Comparison of ENCODE assay signal across 10 mouse cellular contexts in the genomic region with DNA sequence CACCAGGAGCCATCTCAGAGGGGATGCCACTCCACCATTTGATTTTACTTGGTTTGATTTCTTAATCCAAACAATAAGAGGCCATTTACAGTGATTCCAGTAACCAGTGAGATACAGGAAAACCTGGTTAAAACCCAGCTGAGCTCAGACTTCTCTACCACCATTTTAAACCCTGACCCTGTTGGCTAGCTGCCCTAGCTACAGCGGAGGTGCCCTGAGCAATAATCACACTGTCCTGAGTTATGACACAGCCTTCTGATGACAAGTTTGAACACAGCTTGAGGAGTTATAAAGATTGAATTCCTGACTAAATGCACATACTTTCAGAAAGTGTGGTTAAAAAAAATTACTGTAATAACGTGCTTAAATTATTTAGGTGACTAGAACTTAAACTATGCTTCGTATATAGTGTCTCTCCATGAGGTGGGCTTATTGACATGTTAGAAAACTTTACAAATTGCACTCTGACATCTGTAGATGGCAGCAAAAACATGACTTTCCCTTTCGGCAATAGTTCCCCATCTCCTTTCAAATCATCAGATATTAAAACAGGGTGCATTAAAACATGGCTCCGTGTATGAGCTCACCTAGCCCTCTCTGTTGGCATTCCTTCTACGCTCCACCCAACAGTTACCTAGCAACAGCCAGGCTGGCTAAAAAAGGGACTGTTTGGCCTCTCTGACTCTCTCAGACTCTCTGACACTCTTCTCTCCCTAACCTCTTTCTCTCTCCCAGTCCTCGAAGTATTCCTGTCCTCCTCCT. TPM values are rescaled to one million over a fixed set of nuclear protein-coding genes. Genes with fewer than 3 reads are reported as not detected.
DNase-seq lines count a peak whose midpoint lies in the region; ATAC-seq lines count a peak whose summit lies in the region.
"Had no signal": no experiment of that assay in that cellular context is flagged by ENCODE, and none has a peak within 500 bp of the region (broad histone marks: within the 10 kb centered on the region; RNA-seq: fewer than 3 reads in every experiment).

No protein-coding gene starts in this region.

- peak; percentile 4 for DNase-seq in heart, adult 8-10 months (ENCODE audit: low spot score)
- DNase-seq in NIH3T3 (ENCODE audit: low read depth): peak; percentile 25
- peak; percentile 53 for DNase-seq in cerebellum, postnatal 10 days
- peak; percentile 36 for DNase-seq in naive thymus-derived CD4-positive, alpha-beta T cell, adult 2 months (ENCODE audit: low read depth)
- DNase-seq in gastrocnemius, postnatal 14 days: no peak
- no peak for DNase-seq in spleen, postnatal 4 days (ENCODE audit: low spot score in 2 of 2)

- ATAC-seq in heart, embryonic 11.5 days (replicated peaks; ENCODE audit: insufficient number of reproducible peaks, low FRiP score, low TSS enrichment): no peak
- peak; percentile 81; the same call in 1 of the 2 replicates for ATAC-seq in kidney, embryonic 14.5 days (ENCODE audit: low FRiP score, low TSS enrichment)

- H3K4me3 ChIP-seq in heart, embryonic 11.5 days (ENCODE audit: low read depth, low read length): no peak overlapping the region
- no peak overlapping the region for H3K4me3 ChIP-seq in kidney, embryonic 14.5 days (ENCODE audit: low read length)

- H3K4me2 ChIP-seq in heart, embryonic 11.5 days: no peak overlapping the region
- no peak overlapping the region for H3K4me2 ChIP-seq in kidney, embryonic 14.5 days (replicated peaks; ENCODE audit: low read depth, low read length)

- no peaks in the 10 kb centered on the region for H3K27me3 ChIP-seq in heart, embryonic 11.5 days (ENCODE audit: control insufficient read depth, insufficient read depth, low read length)
- no peaks in the 10 kb centered on the region for H3K27me3 ChIP-seq in kidney, embryonic 14.5 days (ENCODE audit: control insufficient read depth, insufficient read depth, low read length)

- no peaks in the 10 kb centered on the region for H3K9me3 ChIP-seq in heart, embryonic 11.5 days (replicated peaks; ENCODE audit: control insufficient read depth, low read length)
- H3K9me3 ChIP-seq in kidney, embryonic 14.5 days (ENCODE audit: control insufficient read depth, low read length): no peaks in the 10 kb centered on the region

- no peaks in the 10 kb centered on the region for H3K4me1 ChIP-seq in heart, embryonic 11.5 days (ENCODE audit: control insufficient read depth, insufficient read depth, low read length)
- 0 out of 2 replicates have a peak, but pooled peaks cover 3% of the 10 kb centered on the region for H3K4me1 ChIP-seq in kidney, embryonic 14.5 days (ENCODE audit: control insufficient read depth, insufficient read depth, low read length)

- no peaks in the 10 kb centered on the region for H3K36me3 ChIP-seq in heart, embryonic 11.5 days (ENCODE audit: control insufficient read depth, insufficient read depth, low read length)
- no peaks in the 10 kb centered on the region for H3K36me3 ChIP-seq in kidney, embryonic 14.5 days (ENCODE audit: control insufficient read depth, insufficient read depth, low read length)

- no peak overlapping the region for H3K27ac ChIP-seq in heart, embryonic 11.5 days (ENCODE audit: low read depth, low read length)
- no peak overlapping the region for H3K27ac ChIP-seq in kidney, embryonic 14.5 days (ENCODE audit: low read depth, low read length)

- WGBS in heart, embryonic 11.5 days (ENCODE audit: insufficient replicate concordance): 62% methylated on average over 7 of the region's 7 CpGs
- WGBS in kidney, embryonic 14.5 days: 63% methylated on average over 7 of the region's 7 CpGs

- intact Hi-C loops in gastrocnemius, postnatal 14 days (cut with DNase I; ENCODE audit: low total_unique reads): no loop called here

- H3K9ac ChIP-seq in heart, embryonic 11.5 days (ENCODE audit: low read depth, low read length): no peak overlapping the region
- H3K9ac ChIP-seq in kidney, embryonic 14.5 days (ENCODE audit: low read depth, low read length): no peak overlapping the region

RNA-seq across cellular contexts. Expression of a gene that starts 29.1 kb away (rescaled TPM):
- total RNA-seq in heart, adult 8-10 months (2022): not detected
- polyA plus RNA-seq in heart, embryonic 11.5 days (2014; fragmentation: Nextera tagmentation; extraction: Ambion mirVana): not detected in 2 replicates
- not detected in 2 replicates for polyA plus RNA-seq in kidney, embryonic 14.5 days (2014; fragmentation: Nextera tagmentation; extraction: Ambion mirVana)
- not detected for total RNA-seq in gastrocnemius, postnatal 14 days (2021)
- polyA plus RNA-seq: limb, embryonic 11.5 days; testis, adult 2 months had no signal

Comparison
In these comparisons a context has a peak if more than half of its experiments do, and no peak if none do; other contexts are left out.
1. DNase-seq: peak in heart, adult 8-10 months (single experiment), NIH3T3 (single experiment), cerebellum, postnatal 10 days (2 of 2) and naive thymus-derived CD4-positive, alpha-beta T cell, adult 2 months (single experiment); none in gastrocnemius, postnatal 14 days (single experiment) and spleen, postnatal 4 days (0 of 2).